Mouse (Mus musculus) lung, postnatal 10 days (tissue): ENCODE measurements around the gene Pnpla7.
"Not testable (repeated sequence)": the region's sequence is repeated elsewhere in the genome, so short reads cannot be mapped to it uniquely, and the experiment has no call there.

Experiments used
- DNase-seq: peaks from one replicate; pipeline ENCODE4 v3.0.0; 2021

The Pnpla7 gene

DNA sequence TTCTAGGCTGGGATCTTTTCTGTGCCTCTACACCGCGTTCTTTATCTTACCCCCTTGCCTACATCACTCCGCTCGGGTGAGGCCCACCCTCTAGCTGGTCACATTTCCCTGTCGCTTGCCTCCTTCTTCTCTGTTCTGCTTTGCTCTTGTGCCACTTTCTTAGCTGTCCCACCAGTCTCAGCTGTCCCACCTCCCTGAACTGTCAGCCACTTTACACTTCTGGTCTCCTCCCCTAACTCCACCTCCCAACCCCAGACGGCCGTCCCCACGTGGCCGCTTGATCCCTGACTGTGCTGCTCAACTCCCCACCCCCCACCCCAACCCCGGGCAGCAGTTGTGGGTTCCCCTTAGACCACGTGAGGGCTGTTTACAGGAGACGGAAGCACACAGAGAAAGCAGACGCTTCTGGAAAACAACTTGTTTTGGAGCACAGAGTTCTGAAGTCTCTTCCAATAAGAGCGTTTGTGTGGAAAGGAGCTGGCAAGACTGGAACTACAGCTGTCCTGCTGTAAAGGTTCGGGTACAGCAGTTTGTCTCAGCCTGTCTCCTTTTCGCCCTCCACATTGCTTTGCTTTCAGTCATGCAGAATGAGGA, at the start of gene Pnpla7:
Pnpla7 (plus strand) TSS at position 330 of the 594 bp plus-strand sequence.
- DNase-seq: peak; percentile 93

DNA sequence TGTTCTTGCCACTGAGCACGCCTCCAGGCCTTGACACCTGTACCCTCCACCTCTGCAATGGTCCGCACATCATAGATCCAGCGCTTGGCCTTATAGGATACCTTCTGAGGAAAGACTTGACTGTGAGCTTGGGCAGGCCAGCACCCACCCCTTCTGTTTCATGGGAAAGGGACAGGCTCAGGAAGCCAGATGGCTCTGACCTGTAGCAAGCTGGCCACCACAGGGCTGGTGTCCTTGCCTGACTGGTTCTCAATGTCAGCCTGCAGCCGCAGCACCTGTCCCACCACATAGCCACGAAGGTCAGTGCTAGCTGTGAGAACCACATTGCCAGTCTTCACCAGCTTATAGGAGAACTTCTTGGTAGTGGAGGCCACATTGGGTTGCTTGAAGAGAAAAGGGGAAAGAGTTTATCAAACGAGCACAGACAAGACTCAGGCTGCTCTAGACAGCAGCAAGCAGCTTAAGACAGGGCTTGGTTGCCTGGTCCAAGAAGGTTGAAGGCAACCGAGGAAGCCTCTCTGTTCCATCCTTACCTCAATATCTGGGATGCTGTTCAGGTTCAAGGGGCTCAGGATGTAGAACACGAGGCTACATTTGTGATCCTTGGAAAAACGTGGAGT, 49.4 kb upstream of the Pnpla7 start:
- DNase-seq: no peak

DNA sequence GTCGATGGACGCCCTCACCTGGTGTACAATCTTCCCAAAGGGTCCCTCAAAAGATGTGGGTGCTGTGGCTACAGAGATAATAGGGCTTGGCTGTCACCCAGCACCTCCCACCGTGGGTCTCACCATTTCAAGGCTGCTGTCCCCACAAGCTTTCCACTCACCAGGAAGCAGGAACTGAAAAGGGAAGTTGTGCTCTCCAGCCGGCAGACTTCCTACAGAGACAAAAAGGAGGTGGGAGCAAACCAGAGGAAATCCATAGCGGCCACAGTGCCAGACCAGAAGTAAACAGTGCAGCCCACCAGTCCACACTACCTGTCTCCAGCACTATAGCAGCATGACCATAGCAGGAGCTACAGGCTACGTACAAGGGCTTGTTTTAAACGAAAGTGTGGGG, 48.9 kb upstream of the Pnpla7 start:
- peak; percentile 20 for DNase-seq

DNA sequence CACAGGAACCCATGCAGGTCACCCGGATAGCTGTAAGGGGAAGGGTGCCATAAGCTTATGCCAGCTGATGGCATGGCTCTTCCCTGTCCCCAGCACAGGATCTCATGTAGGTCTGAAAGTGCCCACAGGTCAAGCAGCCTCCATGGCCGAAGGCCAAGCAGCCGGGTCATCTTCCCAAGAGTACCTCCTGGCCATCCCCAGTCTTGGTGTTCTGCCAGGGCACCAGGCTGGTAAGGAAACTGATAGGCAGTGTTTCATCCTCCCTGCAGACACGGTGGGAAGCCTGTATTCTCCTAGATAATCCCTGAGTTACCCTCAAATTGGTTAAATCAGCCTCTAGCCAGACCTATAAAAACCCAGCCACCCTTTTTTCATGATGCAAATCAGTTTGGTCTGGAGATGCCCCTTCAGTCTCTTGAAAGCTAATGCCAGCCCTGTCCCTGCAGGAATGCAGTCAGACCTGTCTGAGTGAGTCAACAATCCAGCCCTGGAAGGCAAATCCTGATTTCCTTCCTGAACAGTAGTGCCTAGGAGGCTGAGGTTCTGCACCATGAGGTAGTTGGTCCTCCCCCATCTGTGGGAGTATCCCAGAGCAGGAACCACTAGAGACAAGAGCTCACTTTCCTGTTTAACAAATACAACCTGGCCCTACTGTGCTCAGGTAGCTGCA, 47.9 kb upstream of the Pnpla7 start:
- peak; percentile 79 for DNase-seq

DNA sequence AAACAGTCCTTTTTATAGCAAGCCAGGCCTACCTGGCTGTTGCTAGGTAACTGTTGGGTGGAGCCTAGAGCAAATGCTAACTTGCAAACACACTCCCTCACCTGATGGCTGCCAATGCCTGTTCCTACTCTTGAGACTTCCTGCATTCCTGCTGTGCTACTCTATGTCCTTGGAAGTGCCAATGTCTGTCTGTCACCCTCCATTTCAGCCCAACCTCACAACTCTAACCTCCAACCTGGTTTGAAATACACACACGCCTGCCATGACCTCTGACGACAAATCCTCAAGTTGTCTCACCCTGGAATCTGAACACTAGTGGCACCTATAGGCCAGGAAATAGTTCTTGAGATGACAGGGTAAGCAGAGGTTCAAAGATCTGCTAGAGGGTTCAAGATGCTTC, 46.7 kb upstream of the Pnpla7 start:
- peak; percentile 72 for DNase-seq

DNA sequence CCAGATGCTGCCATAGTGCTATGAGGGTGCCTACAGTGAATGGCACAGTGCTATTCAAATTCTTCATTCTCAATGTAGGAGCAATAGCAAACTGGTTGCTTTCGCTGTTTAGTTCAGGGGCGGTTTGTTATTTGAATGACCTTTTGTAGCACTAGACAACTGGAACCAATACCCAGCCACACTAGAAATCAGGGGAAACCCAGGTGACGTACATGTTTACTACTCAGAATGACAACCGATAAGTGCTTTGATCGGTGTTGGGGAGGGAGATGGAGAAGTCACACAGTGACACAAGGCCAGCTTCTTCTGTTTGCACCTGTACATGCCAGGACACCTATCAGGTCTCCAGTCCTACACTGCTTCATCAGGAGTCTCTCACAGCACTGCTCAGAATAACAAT, 46.2 kb upstream of the Pnpla7 start:
- no peak for DNase-seq

DNA sequence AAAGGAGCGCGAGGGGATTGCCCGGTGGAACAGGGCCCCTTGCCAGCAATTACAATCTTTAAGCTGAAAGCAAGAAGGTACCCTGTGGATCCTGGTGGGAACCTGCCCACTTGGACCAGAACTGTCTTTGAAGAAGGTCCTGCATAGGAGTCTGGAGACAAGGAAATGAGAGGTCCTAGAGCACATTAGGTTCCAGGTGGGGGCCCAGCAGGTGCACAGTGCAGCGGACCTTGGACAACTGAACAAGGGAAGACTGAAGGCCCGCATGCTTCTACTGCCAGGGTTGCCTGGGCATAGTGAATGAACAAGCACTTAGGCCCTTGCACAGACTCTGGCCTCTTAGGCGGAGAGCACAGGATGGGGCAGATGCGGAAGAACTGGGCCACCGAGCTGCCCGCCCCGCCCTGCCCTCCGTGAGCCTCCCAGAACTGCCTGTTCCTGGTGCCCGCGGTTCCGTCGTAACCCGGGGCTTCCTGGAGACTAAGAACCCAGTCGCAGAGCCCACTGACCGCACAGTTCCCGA, 41.3 kb upstream of the Pnpla7 start:
- no peak for DNase-seq

DNA sequence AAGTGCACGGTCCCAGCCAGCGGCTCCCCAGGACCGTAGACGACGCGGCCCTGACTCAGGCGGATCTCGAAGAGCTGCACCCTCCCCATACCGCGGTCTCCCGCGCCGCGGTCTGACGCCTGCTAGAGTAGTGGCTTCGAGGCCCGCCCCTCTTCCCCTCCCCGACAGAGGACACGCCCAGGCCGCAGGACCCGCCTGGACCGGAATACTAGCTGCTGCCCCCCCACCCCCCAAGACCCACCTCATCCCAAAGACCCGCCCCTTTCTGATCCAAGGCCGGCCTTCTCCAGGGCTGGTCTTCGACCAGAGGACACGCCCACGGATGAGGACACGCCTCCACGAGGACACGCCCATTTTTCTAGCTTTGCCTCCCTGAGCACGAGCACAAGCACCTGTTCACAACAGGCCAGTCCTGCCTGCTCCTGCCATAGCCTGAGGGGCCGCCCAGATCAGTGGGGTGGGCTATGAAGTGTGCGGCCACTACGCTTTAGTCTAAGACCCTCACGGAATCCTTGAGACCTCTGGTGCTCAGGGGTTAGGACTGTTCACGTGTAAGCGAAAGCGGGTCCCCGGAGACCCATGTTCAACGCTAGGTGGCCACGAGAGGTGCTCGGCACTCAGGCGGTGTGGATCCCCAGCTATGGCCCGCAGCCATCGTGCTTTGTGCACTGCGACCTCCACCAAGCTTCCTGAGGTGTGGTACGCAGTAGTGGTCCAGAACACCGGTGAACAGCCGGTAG, 40.6 kb upstream of the Pnpla7 start, which contains the start of gene Arrdc1:
Arrdc1 (minus strand) TSS at position 196 of the 740 bp plus-strand sequence.
- peak; percentile 97 for DNase-seq

DNA sequence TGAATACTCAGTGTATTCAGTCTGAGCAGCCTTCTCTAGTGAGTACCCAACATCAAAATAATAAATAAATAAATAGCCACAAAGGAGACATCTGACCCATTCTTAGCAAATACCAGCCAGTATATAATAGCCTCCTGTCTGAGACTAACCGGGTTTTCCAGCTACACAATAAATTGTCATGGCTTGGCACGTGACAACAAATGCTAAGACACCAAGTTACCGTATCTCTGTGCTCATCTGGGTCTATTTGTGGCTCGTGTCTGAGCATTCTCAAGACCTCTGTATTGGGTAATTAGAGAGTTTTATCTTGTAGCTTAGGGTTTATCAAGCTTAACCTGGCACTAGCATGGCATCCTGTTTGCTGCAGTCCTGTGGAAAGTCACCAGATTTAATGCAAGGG, 33.7 kb upstream of the Pnpla7 start:
- no peak for DNase-seq

DNA sequence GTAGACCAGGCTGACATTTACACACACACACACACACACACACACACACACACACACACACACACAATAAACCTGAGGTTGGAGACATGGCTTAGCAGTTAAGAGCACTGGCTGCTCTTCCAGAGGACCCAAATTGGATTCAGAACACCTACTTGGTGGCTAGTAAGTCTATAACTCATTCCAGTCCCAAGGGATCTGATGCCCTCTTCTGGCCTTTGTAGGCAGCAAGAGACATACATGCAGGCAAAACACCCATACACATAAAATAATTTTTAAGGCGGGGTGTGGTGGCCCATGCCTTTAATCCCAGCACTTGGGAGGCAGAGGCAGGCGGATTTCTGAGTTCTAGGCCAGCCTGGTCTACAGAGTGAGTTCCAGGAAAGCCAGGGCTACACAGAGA, 31.5 kb upstream of the Pnpla7 start:
- peak; percentile 65 for DNase-seq

DNA sequence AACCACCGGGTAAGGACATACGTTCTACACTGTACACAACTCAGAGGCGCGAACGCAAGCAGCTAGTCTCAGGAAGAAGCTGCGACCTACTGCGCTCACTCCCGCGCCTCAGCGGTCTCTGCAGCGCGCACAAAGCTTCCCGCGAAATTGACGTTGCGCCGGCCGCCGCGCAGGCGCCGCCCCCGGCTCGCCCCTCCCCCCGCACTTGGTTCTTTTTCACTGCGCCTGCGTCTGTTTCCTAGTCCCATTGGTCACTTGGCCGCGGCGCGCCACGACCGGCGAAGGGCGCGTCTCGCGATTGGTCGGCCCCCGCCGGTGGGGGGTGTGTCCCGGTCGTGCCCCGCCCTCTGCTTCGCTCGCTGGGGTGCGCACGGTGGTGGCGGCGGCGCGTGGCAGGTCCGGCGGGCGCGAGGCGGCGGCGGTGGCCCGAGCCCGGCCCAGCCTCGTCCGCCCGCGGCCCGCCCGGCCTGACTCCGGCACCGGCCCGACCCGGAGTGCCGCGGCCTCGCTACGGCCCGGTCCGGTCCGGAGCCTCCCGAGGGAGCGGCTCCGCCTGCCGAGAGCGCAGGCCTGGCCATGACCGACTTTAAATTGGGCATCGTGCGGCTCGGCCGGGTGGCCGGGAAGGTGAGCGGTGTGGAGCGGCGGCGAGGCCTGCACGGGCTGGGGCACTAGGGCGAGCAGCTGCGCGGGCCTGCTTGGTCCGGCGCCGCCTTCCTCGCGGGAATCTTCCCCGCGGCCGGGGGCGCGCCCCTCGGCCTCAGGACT, 26.2 kb upstream of the Pnpla7 start, which contains the start of gene Zmynd19:
Zmynd19 (plus strand) TSS at position 372 of the 768 bp plus-strand sequence.
- peak; percentile 98 for DNase-seq

DNA sequence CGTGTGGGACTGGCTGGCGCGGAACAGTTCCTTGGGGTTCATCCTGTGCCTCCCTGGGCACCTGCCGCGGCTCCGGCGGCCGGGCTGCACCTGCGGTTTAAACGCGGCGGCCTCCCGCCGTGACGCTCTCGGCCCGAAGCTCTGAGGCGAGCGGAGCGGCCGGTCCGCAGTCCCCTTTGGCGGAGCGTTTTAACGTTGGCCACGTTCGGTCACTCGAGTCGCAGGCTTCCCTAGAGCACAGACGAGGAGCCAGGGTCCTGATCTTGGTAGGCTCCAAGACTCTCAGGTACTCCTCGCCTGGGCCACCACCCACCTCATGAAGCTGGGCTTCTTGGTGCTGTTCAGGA, 25.7 kb upstream of the Pnpla7 start:
- peak; percentile 13 for DNase-seq

DNA sequence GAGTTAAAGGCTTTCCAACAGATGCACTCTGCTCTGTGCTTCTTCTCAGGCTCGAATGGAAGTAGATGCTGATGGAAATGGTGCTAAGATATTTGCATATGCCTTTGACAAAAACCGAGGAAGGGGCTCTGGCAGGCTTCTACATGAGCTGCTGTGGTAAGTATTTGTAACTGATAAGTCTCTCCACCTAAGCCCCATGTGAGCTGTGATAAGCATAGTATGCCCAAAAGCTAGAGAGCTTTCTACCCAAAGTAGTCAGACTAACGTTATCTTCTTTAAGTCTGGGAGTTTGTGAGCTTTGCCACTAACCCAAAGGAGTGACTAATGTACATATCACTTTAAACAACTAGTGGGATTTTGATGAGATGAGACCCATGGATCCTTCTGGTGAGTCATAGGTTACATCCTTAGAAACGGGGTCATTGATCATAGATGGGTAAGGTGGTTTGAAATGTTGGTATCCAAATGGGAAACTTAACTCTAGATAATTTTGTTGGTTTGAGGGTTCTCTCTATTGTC, 23.2 kb upstream of the Pnpla7 start:
- DNase-seq: no peak

DNA sequence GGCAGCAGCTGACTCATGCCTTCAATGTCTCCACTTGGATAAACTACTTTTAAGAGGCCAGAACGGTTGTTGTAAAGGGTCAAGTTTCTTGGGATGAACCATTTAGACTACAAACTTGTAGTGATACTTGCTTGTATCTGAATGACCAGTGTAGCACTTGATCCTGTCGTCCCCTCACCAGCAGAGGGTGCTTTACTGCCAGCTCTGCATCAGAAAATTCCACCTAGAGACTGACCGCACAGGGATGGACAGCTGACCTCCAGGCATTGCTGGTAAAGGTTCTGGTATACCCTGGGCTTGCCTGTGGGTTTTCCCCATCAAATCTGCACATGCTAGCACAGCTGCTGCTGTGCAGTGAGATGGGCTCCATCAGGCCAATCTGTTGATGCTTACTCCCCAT, 14.9 kb upstream of the Pnpla7 start:
- peak; percentile 55 for DNase-seq

DNA sequence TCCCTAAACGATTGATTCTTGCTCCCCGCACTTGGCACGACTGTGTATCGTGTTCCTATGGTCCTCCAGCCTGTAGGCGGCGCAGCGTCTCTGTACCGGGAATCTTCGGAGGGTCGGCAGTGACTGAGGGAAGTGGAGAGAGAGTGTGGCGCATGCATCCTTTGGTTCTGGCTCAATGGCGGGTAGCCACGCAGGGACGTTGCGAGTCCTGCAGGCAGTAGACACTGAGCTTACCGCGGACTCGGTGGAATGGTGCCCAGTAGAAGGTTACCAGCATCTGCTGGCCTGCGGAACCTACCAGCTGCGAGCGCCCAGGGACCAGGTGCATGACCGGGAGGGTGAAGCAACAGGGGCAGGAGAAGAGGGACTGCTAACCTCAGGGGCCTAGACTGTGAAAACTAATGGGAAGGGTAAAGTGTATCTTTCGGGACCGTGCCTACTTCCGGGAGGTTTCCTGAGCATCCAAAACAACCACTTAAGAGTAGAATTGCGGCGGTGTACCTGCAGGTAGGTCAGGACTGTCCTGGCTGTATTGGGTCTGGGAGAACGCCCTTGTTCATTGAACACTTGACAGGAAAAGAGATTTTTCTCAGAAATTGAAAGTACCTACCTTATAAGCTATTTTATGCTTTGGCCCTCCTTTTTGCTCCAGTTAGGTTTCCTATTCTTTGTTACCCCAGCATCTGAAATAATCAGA, 13.4 kb upstream of the Pnpla7 start, which contains the start of gene Dph7:
Dph7 (plus strand) TSS at position 97 of the 697 bp plus-strand sequence.
- DNase-seq: peak; percentile 92

DNA sequence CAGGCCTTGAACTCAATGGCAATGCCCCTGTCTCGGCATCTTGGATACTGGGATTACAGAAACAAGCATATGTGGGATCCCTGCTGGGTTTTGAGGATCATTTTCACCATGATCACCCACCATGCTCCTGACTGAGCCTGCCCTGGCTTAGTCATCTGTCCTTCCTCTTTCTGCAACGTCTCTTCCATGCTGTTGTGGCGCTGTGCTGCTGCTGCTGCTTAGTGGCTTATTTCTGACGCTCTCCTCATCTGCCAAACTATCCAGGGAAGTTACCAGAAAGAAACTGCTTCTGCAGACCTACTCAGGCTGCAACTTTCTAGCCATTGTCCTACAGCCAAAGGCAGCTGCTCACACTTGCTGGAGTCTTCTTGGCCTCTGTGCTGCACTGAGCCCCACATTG, 5.4 kb upstream of the Pnpla7 start:
- no peak for DNase-seq

DNA sequence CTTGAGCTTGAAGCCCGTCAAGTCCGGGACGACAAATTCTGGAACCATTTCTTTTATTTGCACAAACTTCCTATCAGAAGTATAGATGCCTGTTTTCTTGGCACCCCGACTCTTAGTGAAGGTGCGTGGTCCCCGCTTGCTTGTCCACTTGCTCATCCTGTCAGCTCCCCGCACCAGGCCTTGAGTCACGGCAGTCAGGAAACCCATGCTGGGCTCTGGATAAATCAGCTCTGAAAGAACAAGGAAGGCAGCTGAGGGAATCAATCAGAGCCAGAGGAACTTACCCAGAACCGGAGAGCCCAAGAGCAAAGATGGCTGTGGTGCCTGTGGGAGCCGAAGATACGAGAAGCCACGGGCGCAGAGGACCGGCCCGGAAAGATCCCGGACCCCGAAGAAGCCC, 1.4 kb upstream of the Pnpla7 start:
- DNase-seq: not testable (repeated sequence)

DNA sequence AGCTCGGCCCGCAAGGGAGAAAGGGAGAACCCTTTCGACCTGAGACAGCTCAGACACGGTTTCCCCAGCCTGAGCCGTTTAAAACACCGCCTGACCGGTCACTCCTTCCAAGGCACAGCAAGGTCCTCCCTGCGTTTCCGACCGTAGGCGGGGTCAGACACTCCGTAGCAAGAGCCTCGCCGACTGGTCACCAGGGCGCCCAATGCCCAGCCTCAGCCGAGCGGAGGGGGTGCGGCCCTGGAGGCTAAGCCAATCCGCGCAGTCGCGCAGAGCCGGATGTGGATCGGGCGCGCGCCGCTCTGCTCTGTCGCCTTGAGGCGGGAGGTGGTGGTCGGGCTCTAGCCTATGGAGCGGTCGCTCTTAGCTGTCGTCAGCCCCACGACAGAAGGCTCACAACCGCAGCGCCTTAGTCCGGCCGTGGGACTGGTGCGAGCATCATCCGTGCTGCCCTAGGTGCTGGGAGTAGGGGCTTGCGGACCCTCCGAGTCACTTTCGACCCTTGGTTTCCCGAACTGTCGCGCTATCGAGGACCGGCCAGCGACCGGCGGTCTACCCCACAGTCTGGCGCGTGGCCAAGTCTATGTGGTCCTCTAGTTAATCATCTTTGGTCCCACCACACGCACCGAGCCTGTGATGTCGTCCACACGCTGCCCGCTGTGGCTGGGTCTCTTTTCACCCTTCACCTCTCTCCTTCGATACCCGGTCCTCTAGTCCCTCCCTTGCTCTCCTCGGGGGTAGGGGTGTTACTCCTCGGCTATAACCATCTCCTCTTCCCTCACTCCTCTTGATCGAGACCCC, 728 bp upstream of the Pnpla7 start, which contains the start of gene Mrpl41:
Mrpl41 (minus strand) TSS at position 193 of the 798 bp plus-strand sequence.
- DNase-seq: peak; percentile 98

DNA sequence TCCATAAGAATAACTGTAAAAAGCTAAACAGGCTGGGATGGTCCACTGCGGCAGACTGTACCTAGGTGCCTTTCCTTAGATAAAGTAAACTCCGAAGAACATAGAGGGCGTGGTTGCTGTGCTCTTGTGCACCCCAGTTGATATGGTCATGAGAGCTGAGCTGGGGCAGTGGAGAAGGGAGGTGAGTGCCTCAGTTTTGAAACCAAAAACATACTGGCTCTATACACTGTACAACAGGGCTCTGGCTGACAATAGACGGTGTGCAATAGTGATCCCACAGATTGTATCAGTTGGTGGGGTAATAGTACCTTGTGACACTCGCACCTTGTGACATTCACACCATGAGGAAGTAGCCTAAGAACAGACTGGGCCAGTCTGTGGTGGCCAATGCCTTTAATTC, 1.1 kb downstream of the Pnpla7 start:
- peak; percentile 10 for DNase-seq

DNA sequence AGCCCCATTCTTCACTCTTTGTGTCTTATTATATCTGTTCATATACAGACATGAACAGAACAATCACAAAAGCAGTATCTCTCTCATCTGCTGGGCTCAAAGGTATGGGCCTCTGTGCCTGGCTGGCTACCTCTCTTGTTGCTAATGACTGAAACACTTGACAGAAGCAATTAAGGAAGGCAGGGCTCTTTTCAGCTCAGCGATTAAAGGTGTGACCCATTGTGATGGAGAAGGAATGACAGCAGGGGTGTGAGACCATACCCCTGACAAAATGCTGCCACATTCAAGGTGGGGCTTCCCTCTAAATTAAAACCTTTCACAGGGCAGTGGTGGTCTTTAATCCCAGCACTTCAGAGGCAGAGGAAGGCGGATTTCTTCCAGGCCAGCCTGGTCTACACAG, 11.9 kb downstream of the Pnpla7 start:
- DNase-seq: no peak

DNA sequence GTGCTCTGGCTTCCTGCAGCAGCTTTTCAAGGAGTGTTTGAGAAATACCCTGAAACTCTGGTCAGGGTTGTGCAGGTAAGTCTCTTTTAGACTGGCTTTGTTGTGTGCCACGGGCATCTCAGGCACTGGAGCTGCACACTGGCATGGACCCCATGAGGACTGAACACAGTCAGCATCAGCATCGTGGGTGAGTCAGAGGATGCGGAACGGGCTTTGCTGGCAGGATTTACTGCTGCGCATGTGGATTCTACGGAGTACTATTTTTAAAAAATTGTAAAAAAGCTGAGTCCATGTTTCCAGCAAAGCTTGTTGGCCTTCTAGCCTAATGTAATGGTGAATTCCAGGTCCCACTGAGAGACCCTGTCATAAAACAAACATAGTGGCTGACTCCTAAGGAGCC, 19.5 kb downstream of the Pnpla7 start:
- DNase-seq: no peak
